ENCODE assay signal across 7 mouse cellular contexts in the genomic region with DNA sequence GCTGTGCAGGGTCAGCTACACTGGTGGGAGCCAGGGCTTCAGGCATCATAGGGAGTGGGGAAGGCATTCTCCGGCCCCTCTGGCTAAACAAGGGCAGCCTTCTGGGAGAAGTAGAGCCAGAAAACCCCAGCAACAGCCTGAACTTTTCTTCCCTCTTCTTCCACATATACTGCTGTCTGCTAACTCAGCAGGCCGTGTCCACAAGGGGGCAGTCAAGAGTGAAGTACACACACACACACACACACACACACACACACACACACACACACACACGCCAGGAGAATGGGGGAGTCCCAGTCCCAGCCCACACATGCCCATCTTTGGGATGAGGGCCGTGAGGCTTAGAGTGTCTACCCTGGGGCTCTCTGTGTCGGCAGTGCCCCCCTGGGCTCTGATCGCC.
DNase-seq lines count a peak whose midpoint lies in the region; ATAC-seq and TF ChIP-seq lines count a peak whose summit lies in the region.

No protein-coding gene starts in this region.

- TF ChIP-seq POLR2A in kidney, adult 2 months (IDR thresholded peaks at IDR 0.05; ENCODE audit: low read depth, low read length), result no peak
- TF ChIP-seq POLR2A in MEL (IDR thresholded peaks at IDR 0.05; ENCODE audit: control insufficient read depth in 1 of 2, insufficient read depth in 1 of 2, low read depth in 1 of 2, low read length in 2 of 2, poor library complexity in 1 of 2), result no peak

- peak; percentile 58; the same call in 1 of the 2 replicates for ATAC-seq in liver, embryonic 14.5 days (ENCODE audit: insufficient read depth)

- no peak overlapping the region for H3K4me3 ChIP-seq in kidney, adult 2 months (ENCODE audit: insufficient read depth, low read depth, low read length)
- H3K4me3 ChIP-seq in MEL (ENCODE audit: control insufficient read depth in 1 of 2, insufficient read depth in 1 of 2, low read depth in 2 of 2, low read length in 2 of 2), result peak overlapping the region; percentile 36 to 37; a peak in 3 of 4 replicates
- H3K4me3 ChIP-seq in liver, embryonic 14.5 days (ENCODE audit: insufficient read depth in 1 of 2, low read depth in 2 of 2, low read length in 2 of 2), result 0 out of 4 replicates have a peak overlapping the region, but pooled peaks of 1 of the 2 experiments have one; percentile 0

- no peaks in the 10 kb centered on the region for H3K36me3 ChIP-seq in kidney, adult 2 months (ENCODE audit: control insufficient read depth, insufficient read depth, low read length)
- H3K36me3 ChIP-seq in MEL (ENCODE audit: control insufficient read depth in 1 of 2, insufficient read depth in 2 of 2, low read length in 2 of 2), result peaks cover 0 to 2% of the 10 kb centered on the region in 2 experiments; a peak in 1 of 4 replicates
- H3K36me3 ChIP-seq in liver, embryonic 14.5 days (replicated peaks; ENCODE audit: control insufficient read depth, insufficient read depth, low read depth), result no peaks in the 10 kb centered on the region

- no peak; the same call in 1 of the 2 replicates for TF ChIP-seq RAD21 in MEL (IDR thresholded peaks at IDR 0.05; ENCODE audit: low read depth, low read length)

- DNase-seq in kidney, adult 2 months, result no peak
- no peak for DNase-seq in kidney, adult 8-10 months
- DNase-seq in B cell, adult 2 months, result peak; percentile 40 to 43
- DNase-seq in MEL (ENCODE audit: low read depth, low spot score), result peak; percentile 81
- peak; percentile 37 to 47 (median 45) for DNase-seq in liver, embryonic 14.5 days (ENCODE audit: low read depth in 3 of 3, low spot score in 3 of 3)
- no peak for DNase-seq in yolk sac, embryonic 10.5 days (ENCODE audit: low spot score)
- DNase-seq in gastrocnemius, adult 8-10 months (ENCODE audit: low spot score in 2 of 2), result no peak

- H3K27me3 ChIP-seq in kidney, adult 2 months (replicated peaks; ENCODE audit: control insufficient read depth, insufficient read depth, low read length), result no peaks in the 10 kb centered on the region
- no peaks in the 10 kb centered on the region for H3K27me3 ChIP-seq in MEL (ENCODE audit: control insufficient read depth in 1 of 2, insufficient read depth in 2 of 2, low read length in 2 of 2)
- no peaks in the 10 kb centered on the region for H3K27me3 ChIP-seq in liver, embryonic 14.5 days (ENCODE audit: control insufficient read depth, insufficient read depth, low read length)

- H3K27ac ChIP-seq in kidney, adult 2 months (ENCODE audit: insufficient read depth, low read depth, low read length), result no peak overlapping the region
- H3K27ac ChIP-seq in MEL (ENCODE audit: control insufficient read depth, low read depth, low read length), result peak overlapping the region; percentile 24; the same call in 1 of the 2 replicates
- peak overlapping the region; percentile 63 for H3K27ac ChIP-seq in liver, embryonic 14.5 days

- 80% methylated on average over 6 of the region's 6 CpGs for WGBS in kidney, adult 2 months
- WGBS in liver, embryonic 14.5 days (ENCODE audit: insufficient replicate concordance), result 36% methylated on average over 6 of the region's 6 CpGs

- no peaks in the 10 kb centered on the region for H3K79me2 ChIP-seq in MEL (ENCODE audit: control insufficient read depth, insufficient read depth, low read length, poor library complexity)

- H3K9ac ChIP-seq in MEL (ENCODE audit: control insufficient read depth, low read depth, low read length, poor library complexity, severe bottlenecking), result peak overlapping the region; percentile 24; the same call in 1 of the 2 replicates
- no peak overlapping the region; the same call in 1 of the 2 replicates for H3K9ac ChIP-seq in liver, embryonic 14.5 days (replicated peaks)

- TF ChIP-seq EP300 in MEL (IDR thresholded peaks at IDR 0.05; ENCODE audit: low read depth in 1 of 2, low read length in 2 of 2), result no peak
- TF ChIP-seq EP300 in liver, embryonic 14.5 days (IDR thresholded peaks at IDR 0.05; ENCODE audit: low read depth), result no peak

- peak overlapping the region; percentile 60 for H3K4me2 ChIP-seq in liver, embryonic 14.5 days (ENCODE audit: low read depth)

- no peaks in the 10 kb centered on the region for H3K9me3 ChIP-seq in MEL (replicated peaks; ENCODE audit: insufficient read depth, low read length)
- H3K9me3 ChIP-seq in liver, embryonic 14.5 days (ENCODE audit: control insufficient read depth, low read length), result no peaks in the 10 kb centered on the region

- no peaks in the 10 kb centered on the region for H3K4me1 ChIP-seq in kidney, adult 2 months (ENCODE audit: control insufficient read depth, insufficient read depth, low read length)
- peaks cover 2 to 11% of the 10 kb centered on the region in 2 experiments; a peak in 2 of 4 replicates for H3K4me1 ChIP-seq in MEL (ENCODE audit: control insufficient read depth in 1 of 2, insufficient read depth in 2 of 2, low read length in 2 of 2)
- H3K4me1 ChIP-seq in liver, embryonic 14.5 days (replicated peaks; ENCODE audit: control insufficient read depth in 2 of 2, insufficient read depth in 2 of 2, low read length in 1 of 2), result peaks cover 18 to 25% of the 10 kb centered on the region in 2 experiments

- peak; percentile 25; the same call in 1 of the 2 replicates for TF ChIP-seq CTCF in kidney, adult 2 months (conservative IDR thresholded peaks at IDR 0.05; ENCODE audit: insufficient read depth, insufficient read length, low read depth, low read length)
- peak; percentile 35 to 62 (median 59) for TF ChIP-seq CTCF in MEL (IDR thresholded peaks at IDR 0.05 in 2 of 3, conservative IDR thresholded peaks at IDR 0.05 in 1 of 3; ENCODE audit: control insufficient read depth in 1 of 3, insufficient read depth in 1 of 3, low read depth in 2 of 3, low read length in 3 of 3, poor library complexity in 1 of 3, severe bottlenecking in 1 of 3)
- peak; percentile 84 for TF ChIP-seq CTCF in liver, embryonic 14.5 days (IDR thresholded peaks at IDR 0.05; ENCODE audit: low read depth)

TF ChIP-seq in MEL, 35 proteins besides CTCF, POLR2A, EP300 and RAD21:
- TF ChIP-seq MYB (IDR thresholded peaks at IDR 0.05; ENCODE audit: low read depth, low read length) (no peak), SMC3 (IDR thresholded peaks at IDR 0.05; ENCODE audit: low read depth, low read length) (peak; percentile 67), TBP (IDR thresholded peaks at IDR 0.05; ENCODE audit: low read depth, low read length) (no peak), ZMIZ1 (IDR thresholded peaks at IDR 0.05; ENCODE audit: low read depth, low read length) (no peak), MEF2A (IDR thresholded peaks at IDR 0.05; ENCODE audit: extremely low read depth, insufficient replicate concordance, low read depth, low read length, poor library complexity, severe bottlenecking) (no peak), MAFK (IDR thresholded peaks at IDR 0.05; ENCODE audit: borderline replicate concordance, low read depth, low read length) (0 out of 2 replicates have a peak, but pooled peaks have one; percentile 16), ZC3H11A (IDR thresholded peaks at IDR 0.05; ENCODE audit: low read depth, low read length) (peak; percentile 27; the same call in 1 of the 2 replicates)

Comparison
In these comparisons a context has a peak if more than half of its experiments do, and no peak if none do; other contexts are left out.
1. DNase-seq: peak in B cell, adult 2 months (2 of 2), MEL (single experiment) and liver, embryonic 14.5 days (3 of 3); none in kidney, adult 2 months (single experiment), kidney, adult 8-10 months (0 of 2), yolk sac, embryonic 10.5 days (single experiment) and gastrocnemius, adult 8-10 months (0 of 2).
2. CTCF ChIP-seq: peak in every context shown above with its lines; median percentile 84 in liver, embryonic 14.5 days; 59 in MEL; 25 in kidney, adult 2 months.